In genomic region chr5:21701351-21702008, GRCm38 (mm10) we compare ENCODE assay signal across 7 mouse cellular contexts. TPM values are rescaled to one million over a fixed set of nuclear protein-coding genes. Genes with fewer than 3 reads are reported as not detected.
DNase-seq lines count a peak whose midpoint lies in the region; ATAC-seq lines count a peak whose summit lies in the region.

Gene Napepld, minus strand, starts transcription at chr5:21701396.

- intact Hi-C loops in gastrocnemius, postnatal 36 days (cut with DNase I): loop anchor here (2.0 kb wide), 1 partner anchor 35 kb away; the partner anchor contains the start of gene Pmpcb
- intact Hi-C loops in left cerebral cortex, postnatal 25 days (cut with DNase I): loop anchor here (2.0 kb wide), 2 partner anchors 31 to 43 kb away; no protein-coding TSS in a partner anchor

- H3K4me2 ChIP-seq in intestine, embryonic 15.5 days (replicated peaks): peak within 1 kb of the TSS; percentile 65

- peak; percentile 100 for DNase-seq in adrenal gland, adult 2 months
- DNase-seq in embryo, embryonic 11.5 days (ENCODE audit: low read depth, low spot score): peak; percentile 97
- peak; percentile 98 to 100 for DNase-seq in gastrocnemius, postnatal 36 days
- peak; percentile 95 to 99 for DNase-seq in left cerebral cortex, postnatal 25 days (ENCODE audit: low spot score in 2 of 2)
- peak; percentile 99 for DNase-seq in midbrain, embryonic 10.5 days (ENCODE audit: low spot score)
- peak; percentile 96 for DNase-seq in right cerebral cortex, postnatal 4 days

- H3K36me3 ChIP-seq in intestine, embryonic 15.5 days: no peaks in the 10 kb centered on the region
- 0 out of 2 replicates have a peak, but pooled peaks cover 4% of the 10 kb centered on the region for H3K36me3 ChIP-seq in midbrain, embryonic 10.5 days

- H3K9ac ChIP-seq in intestine, embryonic 15.5 days: peak within 1 kb of the TSS; percentile 91

- no peaks in the 10 kb centered on the region for H3K27me3 ChIP-seq in intestine, embryonic 15.5 days (replicated peaks)
- no peaks in the 10 kb centered on the region for H3K27me3 ChIP-seq in midbrain, embryonic 10.5 days (ENCODE audit: low read depth, poor library complexity, severe bottlenecking)

- H3K4me1 ChIP-seq in intestine, embryonic 15.5 days (replicated peaks): no peaks in the 10 kb centered on the region
- peaks cover 21% of the 10 kb centered on the region for H3K4me1 ChIP-seq in midbrain, embryonic 10.5 days

- peak within 1 kb of the TSS; percentile 98 for H3K27ac ChIP-seq in intestine, embryonic 15.5 days
- peak within 1 kb of the TSS; percentile 99 for H3K27ac ChIP-seq in midbrain, embryonic 10.5 days (replicated peaks)

- WGBS in intestine, embryonic 15.5 days: under 1% methylated on average over 40 of the region's 59 CpGs
- under 1% methylated on average over 58 of the region's 59 CpGs for WGBS in midbrain, embryonic 10.5 days

- H3K4me3 ChIP-seq in intestine, embryonic 15.5 days (replicated peaks): peak within 1 kb of the TSS; percentile 72
- H3K4me3 ChIP-seq in midbrain, embryonic 10.5 days: peak within 1 kb of the TSS; percentile 72

- H3K9me3 ChIP-seq in intestine, embryonic 15.5 days: no peaks in the 10 kb centered on the region
- H3K9me3 ChIP-seq in midbrain, embryonic 10.5 days (replicated peaks): no peaks in the 10 kb centered on the region

- ATAC-seq in intestine, embryonic 15.5 days: peak; percentile 99

RNA-seq across cellular contexts. Expression of gene Napepld, which starts in this region (rescaled TPM):
- 10 to 100 TPM; 21.2 to 54.5 TPM for total RNA-seq in adrenal gland, adult 2 months (2021)
- polyA plus RNA-seq in adrenal gland, adult 2 months (2012; rRNA removed): 13.2 and 21.6 TPM in 2 replicates
- total RNA-seq in gastrocnemius, postnatal 36 days (2021): 1 to 10 TPM; 8.8 to 9.9 TPM
- 3.4 TPM in 2 replicates for polyA plus RNA-seq in intestine, embryonic 15.5 days (2015; fragmentation: Nextera tagmentation; extraction: Ambion mirVana)
- 10 to 100 TPM; 13.3 to 14.3 TPM for total RNA-seq in left cerebral cortex, postnatal 25 days (2021)
- polyA plus RNA-seq in midbrain, embryonic 10.5 days (2016; fragmentation: Nextera tagmentation; extraction: Ambion mirVana): 10.4 and 14.8 TPM in 2 replicates

Comparison
In these comparisons a context has a peak if more than half of its experiments do, and no peak if none do; other contexts are left out.
1. Peak in every context shown above with its lines: DNase-seq, ATAC-seq, H3K4me3 ChIP-seq and H3K27ac ChIP-seq.